Mouse (Mus musculus) subcutaneous adipose tissue, adult 2 months (tissue): Measurements from ENCODE around the gene Gatad1. TPM values are rescaled to one million over a fixed set of nuclear protein-coding genes. Genes with fewer than 3 reads are reported as not detected.

Experiments
- polyA plus RNA-seq: library from polyadenylated mRNA; depleted of rRNA; stranded (reverse); fragments of >200 nt; gene quantifications from 2 replicates; pipeline ENCODE4 v1.2.3, GENCODE M21; 2012; ENCODE audit warnings: low replicate concordance; rRNA removed

Gatad1 gene
- 61.3 and 74.1 TPM in 2 replicates for polyA plus RNA-seq

GRCm38 (mm10) chr5:3657085-3657484 is at the start of gene Gatad1:
TSS of gene Gatad1 (minus strand) at chr5:3657185.

GRCm38 (mm10) chr5:3650881-3651280 is 6.1 kb downstream of the Gatad1 start, which contains the start of gene Tmbim7:
TSS of gene Tmbim7 (plus strand) at chr5:3651181.

GRCm38 (mm10) chr5:3596399-3596766 is 60.6 kb downstream of the Gatad1 start, which contains the start of gene Rbm48:
TSS of gene Rbm48 (minus strand) at chr5:3596585.

GRCm38 (mm10) chr5:3595693-3596398 is 61.1 kb downstream of the Gatad1 start, which contains the start of gene Pex1:
TSS of gene Pex1 (plus strand) at chr5:3596066.

Other genes with a start within 250 kb of the Gatad1 start
- 6.0 and 8.3 TPM in 2 replicates for gene Fam133b, start 113.4 kb downstream of the Gatad1 start, polyA plus RNA-seq
- 1.9 and 2.7 TPM in 2 replicates for gene 1700109H08Rik, start 85.6 kb downstream of the Gatad1 start, polyA plus RNA-seq
- gene Pex1, start 61.1 kb downstream of the Gatad1 start, polyA plus RNA-seq: 12.4 and 13.1 TPM in 2 replicates
- gene Rbm48, start 60.6 kb downstream of the Gatad1 start, polyA plus RNA-seq: 6.2 and 7.1 TPM in 2 replicates
- not detected in 2 replicates for gene Tmbim7, start 6.0 kb downstream of the Gatad1 start, polyA plus RNA-seq
- 10.3 and 13.5 TPM in 2 replicates for gene Ankib1, start 145.7 kb upstream of the Gatad1 start, polyA plus RNA-seq
- gene Krit1, start 146.0 kb upstream of the Gatad1 start, polyA plus RNA-seq: 10.7 and 14.5 TPM in 2 replicates
- gene Lrrd1, start 188.0 kb upstream of the Gatad1 start, polyA plus RNA-seq: 0.05 TPM in 1 of 2 replicates, not detected in the other
- 1.1 and 1.5 TPM in 2 replicates for gene Mterf1a, start 236.7 kb upstream of the Gatad1 start, polyA plus RNA-seq